Mouse (Mus musculus): ENCODE measurements around the gene Tmem151b.

Gene Tmem151b

GRCm38 (mm10) chr17:45502324-45502723 lies 47.2 kb downstream of the Tmem151b start:
- no peak for DNase-seq

- DNase-seq = no peak
Measured at GRCm38 (mm10) chr17:45500981-45501380, 48.5 kb downstream of the Tmem151b start.

- DNase-seq = no peak
Measured at GRCm38 (mm10) chr17:45499516-45499915, 50.0 kb downstream of the Tmem151b start.

- no peak for DNase-seq
Measured at GRCm38 (mm10) chr17:45498397-45498796, 51.1 kb downstream of the Tmem151b start.

- no peak for DNase-seq
Measured at GRCm38 (mm10) chr17:45495398-45495797, 54.1 kb downstream of the Tmem151b start.

Measured in thymus, adult 18-20 months (tissue).